Mouse (Mus musculus) gastrocnemius, adult 2 months (tissue): ENCODE data around the gene Esrrg. TPM values are rescaled to one million over a fixed set of nuclear protein-coding genes. Genes with fewer than 3 reads are reported as not detected.

ENCODE experiments used
- DNase-seq: peaks from one replicate; pipeline ENCODE4 v3.0.0; 2022
- H3K27ac ChIP-seq: fragments of 200-600 bp; 2 replicates; pipeline ENCODE4 v1.8.1; 2022; ENCODE audit warnings: mild to moderate bottlenecking
- H3K4me3 ChIP-seq: fragments of 200-600 bp; 2 replicates; pipeline ENCODE4 v1.8.1; 2022; ENCODE audit warnings: mild to moderate bottlenecking, moderate library complexity
- CTCF ChIP-seq: fragments of 200-600 bp; IDR thresholded peaks from 2 replicates; pipeline ENCODE4 v1.8.1; 2022; ENCODE audit warnings: antibody characterized with exemption, mild to moderate bottlenecking, moderate library complexity
- intact Hi-C: fragments of 180-260 bp; cut with DNase I; formaldehyde crosslinking; loops from one replicate; pipeline ENCODE4 v1.15.1; 2025
- long read RNA-seq, 2 experiments: library from polyadenylated mRNA; stranded (forward); transcript quantifications; one replicate each; pipeline ENCODE4 v2.0.0; 2021
- total RNA-seq, 2 experiments: library from RNA; stranded (reverse); gene quantifications; 2 replicates each; pipeline ENCODE4 v1.2.3; 2021

The Esrrg gene
- 10 to 100 TPM; 21.1 to 39.1 TPM for total RNA-seq
- long read RNA-seq, experiment 1, full-length matches to known transcripts, result 1 of 47 reads
- long read RNA-seq, experiment 1, partial matches to known transcripts, result 24 of 47 reads
- long read RNA-seq, experiment 1, other reads (novel, unspliced or antisense), result 22 of 47 reads
- long read RNA-seq, experiment 2, partial matches to known transcripts, result 26 of 83 reads
- long read RNA-seq, experiment 2, other reads (novel, unspliced or antisense), result 57 of 83 reads

- Histone ChIP-seq H3K27ac (peak within 1 kb of the TSS; percentile 58), H3K4me3 (peak within 1 kb of the TSS; percentile 74)
- intact Hi-C loops, result loop anchor here (2.0 kb wide), 1 partner anchor 54 kb away; no protein-coding TSS in a partner anchor
- no peak for TF ChIP-seq CTCF
- no peak for DNase-seq
Observed at GRCm38 (mm10) chr1:187608261-187608921, at the start of gene Esrrg. Esrrg (plus strand) TSS chr1:187608791.

- Histone ChIP-seq H3K4me3 (no peak overlapping the region), H3K27ac (no peak overlapping the region)
- intact Hi-C loops, result no loop called here
- no peak for DNase-seq
- TF ChIP-seq CTCF, result no peak
Observed at GRCm38 (mm10) chr1:187583982-187584381, 24.6 kb upstream of the Esrrg start.

- Histone ChIP-seq H3K27ac (no peak overlapping the region), H3K4me3 (no peak overlapping the region)
- no peak for TF ChIP-seq CTCF
- DNase-seq, result no peak
- intact Hi-C loops, result no loop called here
Observed at GRCm38 (mm10) chr1:187586541-187587075, 22.0 kb upstream of the Esrrg start.

GRCm38 (mm10) chr1:187602942-187603341, 5.6 kb upstream of the Esrrg start:
- H3K27ac ChIP-seq, result no peak overlapping the region
- no peak for TF ChIP-seq CTCF
- DNase-seq, result no peak
- H3K4me3 ChIP-seq, result no peak overlapping the region
- intact Hi-C loops, result no loop called here

DNA sequence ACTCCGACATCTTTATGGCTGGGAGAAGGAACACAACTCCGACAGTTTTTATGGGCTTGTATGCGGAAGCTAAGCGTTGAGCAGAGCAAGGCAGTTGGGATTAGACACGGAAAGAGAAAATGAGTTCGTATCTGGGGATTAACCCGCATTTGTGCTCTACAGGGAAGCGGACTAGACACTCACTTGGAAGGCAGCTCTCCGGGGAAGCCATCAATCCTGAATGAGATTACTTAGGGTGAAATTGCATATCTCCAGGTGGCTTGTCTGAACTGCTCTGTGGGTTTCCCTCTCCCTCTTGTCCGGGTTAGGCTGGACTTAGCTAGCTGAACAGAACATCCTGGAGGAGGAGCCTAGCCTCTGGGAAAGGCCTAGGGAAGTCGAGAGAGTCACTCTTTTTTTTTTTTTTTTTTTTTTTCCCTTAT, 4.5 kb upstream of the Esrrg start:
- intact Hi-C loops, result no loop called here
- Histone ChIP-seq H3K4me3 (peak overlapping the region; percentile 9; the same call in 1 of the 2 replicates), H3K27ac (no peak overlapping the region)
- no peak for DNase-seq
- TF ChIP-seq CTCF, result no peak

GRCm38 (mm10) chr1:187604691-187605310, 3.8 kb upstream of the Esrrg start:
- Histone ChIP-seq H3K27ac (no peak overlapping the region), H3K4me3 (no peak overlapping the region)
- no peak for DNase-seq
- intact Hi-C loops, result no loop called here
- no peak for TF ChIP-seq CTCF

- no peak for TF ChIP-seq CTCF
- intact Hi-C loops, result no loop called here
- H3K4me3 ChIP-seq, result no peak overlapping the region
Observed at GRCm38 (mm10) chr1:187605391-187606270, 3.0 kb upstream of the Esrrg start.

DNA sequence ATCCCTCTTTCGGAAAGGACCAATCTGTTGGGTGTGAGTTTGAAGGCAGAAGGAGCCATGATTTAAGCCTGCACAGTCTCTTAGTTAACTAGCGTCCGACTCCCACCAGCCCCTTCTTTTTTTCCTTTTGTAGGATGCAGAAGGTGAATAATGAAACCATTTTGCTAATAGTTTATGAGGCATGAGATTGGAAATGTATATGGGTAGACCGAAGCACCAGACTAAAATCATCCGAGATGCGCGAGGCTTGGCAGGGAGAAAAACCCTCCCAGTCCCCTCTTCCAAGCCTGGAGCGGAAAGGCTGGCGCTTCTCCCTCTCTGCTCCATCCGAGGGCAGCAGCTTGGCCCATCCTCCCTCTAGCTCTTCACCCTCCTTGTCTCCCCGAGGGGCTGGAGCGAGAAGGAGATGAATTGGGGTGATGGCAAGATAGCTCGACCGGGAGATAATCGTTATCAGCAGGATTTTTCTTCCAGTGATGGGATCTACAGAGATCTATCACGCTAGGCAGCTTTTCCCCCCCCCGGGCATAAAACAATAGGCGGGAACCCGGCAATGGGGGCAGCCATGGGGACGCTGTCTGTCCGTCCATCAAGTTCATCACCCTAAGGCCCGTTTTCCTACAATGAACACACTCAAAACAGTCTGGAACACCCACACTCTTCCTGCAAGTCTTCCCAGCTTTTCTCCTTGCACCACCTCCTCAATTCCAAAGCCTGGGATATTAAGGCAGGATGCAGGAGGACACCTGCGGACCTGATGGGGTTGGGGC, 2.1 kb upstream of the Esrrg start:
- no peak for DNase-seq
- no peak overlapping the region for H3K27ac ChIP-seq
- no peak for TF ChIP-seq CTCF
- no peak overlapping the region for H3K4me3 ChIP-seq
- intact Hi-C loops, result no loop called here

More at GRCm38 (mm10) chr1:187605391-187606270, 3.0 kb upstream of the Esrrg start:
- DNase-seq, result no peak
- no peak overlapping the region for H3K27ac ChIP-seq

DNA sequence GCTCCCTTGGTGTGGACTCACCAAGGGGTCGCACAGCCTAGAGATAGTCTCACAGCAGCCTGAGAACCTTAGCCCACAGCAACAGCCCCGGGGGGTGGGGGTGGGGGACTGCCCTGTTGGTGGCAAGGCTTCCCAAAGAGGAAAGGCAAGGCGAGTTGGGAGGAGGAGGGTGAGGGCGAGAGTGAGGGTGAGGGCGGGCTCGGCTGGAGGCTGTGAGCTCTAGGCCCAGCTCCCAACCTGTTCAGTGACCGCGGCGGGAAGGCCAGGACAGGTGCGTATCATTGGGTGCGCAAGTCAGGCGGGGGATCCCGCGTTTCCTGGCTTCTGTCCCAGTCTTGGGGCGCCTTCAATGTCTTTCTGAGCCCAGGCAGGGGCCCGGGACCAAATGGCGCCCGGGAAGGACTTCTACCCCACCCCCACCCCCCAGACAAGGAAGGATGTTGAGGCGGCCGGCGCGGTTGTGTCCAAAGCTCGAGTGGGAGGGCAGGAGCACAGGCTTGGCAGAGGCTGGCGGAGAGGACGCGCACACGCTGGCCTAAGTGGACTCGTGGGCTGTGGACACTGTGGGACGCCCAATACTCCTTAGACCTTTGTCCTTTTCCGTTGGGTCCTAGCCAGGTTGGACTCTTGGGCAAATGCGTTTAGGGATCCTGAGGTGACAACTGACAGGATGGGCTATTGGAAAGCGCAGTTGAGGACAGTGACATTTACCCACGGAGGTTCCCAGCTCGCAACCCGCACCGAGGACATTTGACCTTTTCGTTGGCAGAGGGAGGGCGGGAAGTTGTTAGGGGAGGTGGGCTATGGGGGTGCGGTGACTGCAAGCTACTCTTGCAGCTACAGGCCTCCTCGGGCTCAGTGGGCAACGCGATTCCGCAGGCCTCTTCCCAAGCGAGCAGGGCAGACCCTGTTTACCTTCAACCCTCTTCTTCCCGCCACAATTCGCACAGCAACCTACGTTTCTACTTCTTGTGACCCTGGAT, 1.2 kb upstream of the Esrrg start:
- no peak for DNase-seq
- Histone ChIP-seq H3K4me3 (no peak overlapping the region), H3K27ac (no peak overlapping the region)
- no peak for TF ChIP-seq CTCF
- intact Hi-C loops, result loop anchor here (2.0 kb wide), 1 partner anchor 55 kb away; no protein-coding TSS in a partner anchor

GRCm38 (mm10) chr1:187609021-187609852, 646 bp downstream of the Esrrg start:
- intact Hi-C loops, result loop anchor here (2.0 kb wide), 1 partner anchor 54 kb away; no protein-coding TSS in a partner anchor
- H3K4me3 ChIP-seq, result peak overlapping the region; percentile 74
- TF ChIP-seq CTCF, result peak; percentile 15; the same call in 1 of the 2 replicates
- peak overlapping the region; percentile 58 for H3K27ac ChIP-seq
- peak; percentile 65 for DNase-seq
